Mouse (Mus musculus) forebrain, postnatal 0 days (tissue): Measurements from ENCODE around the gene Med18. TPM values are rescaled to one million over a fixed set of nuclear protein-coding genes. Genes with fewer than 3 reads are reported as not detected.

Experiments used
- ATAC-seq: fragments of 200-750 bp; cut with Nextera tagmentation; 2 replicates; pipeline ENCODE4 v1.8.0; 2017; ENCODE audit warnings: mild to moderate bottlenecking, moderate library complexity
- DNase-seq: peaks from one replicate; pipeline ENCODE4 v3.0.0-alpha.2; 2015
- H3K27ac ChIP-seq: fragments of 300-500 bp; sonication (generic); 2 replicates; pipeline ENCODE4 v1.5.1; 2014; ENCODE audit warnings: low read depth, mild to moderate bottlenecking, antibody characterized with exemption, low read length, moderate library complexity, mixed read lengths
- H3K27me3 ChIP-seq: fragments of 300-500 bp; sonication (generic); 2 replicates; pipeline ENCODE4 v1.6.1; 2014; ENCODE audit warnings: mild to moderate bottlenecking, low read length, mixed read lengths; ENCODE audit not compliant: insufficient read depth
- H3K36me3 ChIP-seq: fragments of 300-500 bp; sonication (generic); 2 replicates; pipeline ENCODE4 v1.6.1; 2014; ENCODE audit warnings: mild to moderate bottlenecking, moderate library complexity; ENCODE audit not compliant: insufficient read depth
- H3K4me1 ChIP-seq: fragments of 300-500 bp; sonication (generic); 2 replicates; pipeline ENCODE4 v1.6.1; 2014; ENCODE audit warnings: antibody characterized with exemption; ENCODE audit not compliant: insufficient read depth
- H3K4me2 ChIP-seq: fragments of 300-500 bp; sonication (generic); 2 replicates; pipeline ENCODE4 v1.6.1; 2014; ENCODE audit warnings: low read depth, mild to moderate bottlenecking, moderate library complexity
- H3K4me3 ChIP-seq: fragments of 300-500 bp; sonication (generic); 2 replicates; pipeline ENCODE4 v1.5.1; 2014; ENCODE audit warnings: low read depth, low read length, mixed read lengths
- H3K9ac ChIP-seq: fragments of 300-500 bp; sonication (generic); 2 replicates; pipeline ENCODE4 v1.6.1; 2014; ENCODE audit warnings: mild to moderate bottlenecking
- H3K9me3 ChIP-seq: fragments of 300-500 bp; sonication (generic); 2 replicates; pipeline ENCODE4 v1.6.1; 2016; ENCODE audit warnings: low read length
- CTCF ChIP-seq: sonication (generic); IDR thresholded peaks from 2 replicates; pipeline ENCODE4 v1.5.1; 2016; ENCODE audit warnings: antibody characterized with exemption, control low read depth, low read depth
- WGBS: fragments of 180-500 bp; shearing (Covaris S2); extraction: QIAGEN DNeasy Blood & Tissue Kit; methylation state at CpG from one replicate; pipeline ENCODE4 v1.1.7; 2014; 5-methylcytosine and 5-hydroxymethylcytosine counted together
- polyA plus RNA-seq: library from polyadenylated mRNA; unstranded; fragments of >200 nt; fragmentation: Nextera tagmentation; extraction: Ambion mirVana; gene quantifications from 2 replicates; pipeline ENCODE4 v1.2.1, GENCODE M21; 2015
- total RNA-seq: library from RNA; depleted of rRNA; stranded (reverse); fragments of >200 nt; gene quantifications from 2 replicates; pipeline ENCODE4 v1.2.3, GENCODE M21; 2014

Gene Med18
- total and polyA plus RNA-seq, 2 experiments from 2014 or later, result 15.4 to 18.5 TPM

- H3K27ac ChIP-seq, result no peak overlapping the region
- H3K9ac ChIP-seq, result no peak overlapping the region
- no peak overlapping the region for H3K4me2 ChIP-seq
- 90% methylated on average over 8 of the region's 8 CpGs for WGBS
- no peak overlapping the region for H3K4me3 ChIP-seq
- H3K9me3 ChIP-seq, result no peaks in the 10 kb centered on the region
- no peak for TF ChIP-seq CTCF
- no peak for DNase-seq
- no peaks in the 10 kb centered on the region for H3K27me3 ChIP-seq
- H3K36me3 ChIP-seq, result no peaks in the 10 kb centered on the region
- no peak for ATAC-seq
- H3K4me1 ChIP-seq, result no peaks in the 10 kb centered on the region
These were observed 14.1 kb upstream of the Med18 start for GRCm38 (mm10) chr4:132477833-132478232.

- no peak for ATAC-seq
- WGBS, result 83% methylated on average over 13 of the region's 13 CpGs
- H3K9ac ChIP-seq, result no peak overlapping the region
- H3K36me3 ChIP-seq, result no peaks in the 10 kb centered on the region
- no peak overlapping the region for H3K4me3 ChIP-seq
- H3K27ac ChIP-seq, result no peak overlapping the region
- no peaks in the 10 kb centered on the region for H3K4me1 ChIP-seq
- DNase-seq, result no peak
- H3K4me2 ChIP-seq, result no peak overlapping the region
- H3K9me3 ChIP-seq, result no peaks in the 10 kb centered on the region
- H3K27me3 ChIP-seq, result no peaks in the 10 kb centered on the region
- no peak for TF ChIP-seq CTCF
These were observed 12.5 kb upstream of the Med18 start for GRCm38 (mm10) chr4:132475895-132476878.

GRCm38 (mm10) chr4:132474631-132475030 is 10.9 kb upstream of the Med18 start:
- H3K9ac ChIP-seq, result no peak overlapping the region

GRCm38 (mm10) chr4:132473411-132473810 is 9.7 kb upstream of the Med18 start:
- DNase-seq (no peak), ATAC-seq (no peak)
- TF ChIP-seq CTCF, result no peak
- H3K4me1 ChIP-seq, result no peaks in the 10 kb centered on the region
- no peaks in the 10 kb centered on the region for H3K27me3 ChIP-seq
- H3K27ac ChIP-seq, result no peak overlapping the region
- WGBS, result 90% methylated on average over 9 of the region's 9 CpGs
- no peak overlapping the region for H3K4me2 ChIP-seq
- no peak overlapping the region for H3K9ac ChIP-seq
- no peak overlapping the region for H3K4me3 ChIP-seq
- no peaks in the 10 kb centered on the region for H3K36me3 ChIP-seq
- H3K9me3 ChIP-seq, result no peaks in the 10 kb centered on the region

More at GRCm38 (mm10) chr4:132474631-132475030, 10.9 kb upstream of the Med18 start:
- no peak overlapping the region for H3K4me3 ChIP-seq
- H3K36me3 ChIP-seq, result no peaks in the 10 kb centered on the region
- H3K4me2 ChIP-seq, result no peak overlapping the region
- ATAC-seq, result no peak
- no peak for DNase-seq
- H3K9me3 ChIP-seq, result no peaks in the 10 kb centered on the region
- no peaks in the 10 kb centered on the region for H3K4me1 ChIP-seq
- H3K27ac ChIP-seq, result no peak overlapping the region
- no peaks in the 10 kb centered on the region for H3K27me3 ChIP-seq
- TF ChIP-seq CTCF, result no peak
- 67% methylated on average over 4 of the region's 4 CpGs for WGBS

- no peak for ATAC-seq
- no peak overlapping the region for H3K27ac ChIP-seq
- 19% methylated on average over 3 of the region's 3 CpGs for WGBS
These were observed 6.2 kb upstream of the Med18 start for GRCm38 (mm10) chr4:132469873-132470272.

GRCm38 (mm10) chr4:132464255-132464613 is 513 bp upstream of the Med18 start:
- H3K4me3 ChIP-seq, result peak overlapping the region; percentile 63
- peaks cover 6% of the 10 kb centered on the region; the same call in 1 of the 2 replicates for H3K4me1 ChIP-seq
- TF ChIP-seq CTCF, result no peak
- no peak overlapping the region for H3K27ac ChIP-seq
- DNase-seq, result no peak
- 0% methylated on average over 5 of the region's 5 CpGs for WGBS
- ATAC-seq, result peak; percentile 16; the same call in 1 of the 2 replicates
- H3K4me2 ChIP-seq, result peak overlapping the region; percentile 63
- no peaks in the 10 kb centered on the region for H3K27me3 ChIP-seq
- peaks cover 15% of the 10 kb centered on the region for H3K36me3 ChIP-seq
- H3K9ac ChIP-seq, result peak overlapping the region; percentile 56; the same call in 1 of the 2 replicates
- no peaks in the 10 kb centered on the region for H3K9me3 ChIP-seq

More at GRCm38 (mm10) chr4:132469873-132470272, 6.2 kb upstream of the Med18 start:
- no peak for TF ChIP-seq CTCF
- no peaks in the 10 kb centered on the region for H3K9me3 ChIP-seq
- H3K4me2 ChIP-seq, result no peak overlapping the region
- H3K9ac ChIP-seq, result no peak overlapping the region
- H3K27me3 ChIP-seq, result no peaks in the 10 kb centered on the region
- no peak overlapping the region for H3K4me3 ChIP-seq
- no peak for DNase-seq
- no peaks in the 10 kb centered on the region for H3K36me3 ChIP-seq
- no peaks in the 10 kb centered on the region for H3K4me1 ChIP-seq

- H3K9ac ChIP-seq, result peak overlapping the region; percentile 56
- no peak overlapping the region for H3K27ac ChIP-seq
- DNase-seq (no peak), ATAC-seq (no peak)
- TF ChIP-seq CTCF, result no peak
- peaks cover 22% of the 10 kb centered on the region for H3K36me3 ChIP-seq
- H3K9me3 ChIP-seq, result no peaks in the 10 kb centered on the region
- H3K4me3 ChIP-seq, result peak overlapping the region; percentile 63
- peak overlapping the region; percentile 63 for H3K4me2 ChIP-seq
- H3K4me1 ChIP-seq, result peaks cover 6% of the 10 kb centered on the region; the same call in 1 of the 2 replicates
- WGBS, result 12% methylated on average over 11 of the region's 11 CpGs
- H3K27me3 ChIP-seq, result no peaks in the 10 kb centered on the region
These were observed 885 bp downstream of the Med18 start for GRCm38 (mm10) chr4:132462836-132463235.
